11 mouse cellular contexts compared by ENCODE assay signal in the genomic region with DNA sequence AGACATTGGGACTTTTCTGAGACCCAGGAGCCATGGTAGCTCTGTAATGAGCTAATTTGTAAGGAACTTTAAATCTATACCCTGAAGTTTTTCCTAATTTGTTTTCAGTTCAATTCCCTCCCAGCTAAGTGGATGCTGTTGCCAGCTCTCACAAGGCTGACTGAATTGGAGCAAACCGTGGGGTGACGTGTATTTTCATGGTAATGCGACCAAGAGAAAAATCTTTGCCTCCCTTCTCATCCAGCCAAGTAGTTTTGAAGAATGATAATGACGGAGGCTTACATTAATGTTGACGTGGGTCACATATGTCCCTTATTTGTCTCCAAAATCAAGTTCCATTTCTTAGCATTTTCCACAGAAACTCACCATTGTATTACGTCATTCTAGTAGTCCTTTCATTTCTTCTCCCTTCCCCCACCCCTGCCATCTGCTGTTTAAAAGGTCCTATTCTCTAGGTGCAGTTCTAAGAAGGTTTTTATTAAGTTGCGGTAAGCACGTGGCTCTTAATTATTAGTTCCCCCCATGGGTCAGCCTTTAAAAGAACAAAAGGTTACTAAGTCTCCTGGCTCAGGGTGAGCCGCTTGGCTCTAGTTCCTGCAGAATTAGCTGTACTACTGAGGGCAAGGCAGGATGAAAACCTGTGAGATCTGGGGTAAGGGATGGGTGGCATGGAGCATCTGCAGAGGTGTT. TPM values are rescaled to one million over a fixed set of nuclear protein-coding genes. Genes with fewer than 3 reads are reported as not detected.
DNase-seq lines count a peak whose midpoint lies in the region; ATAC-seq and TF ChIP-seq lines count a peak whose summit lies in the region.
"Had no signal": no experiment of that assay in that cellular context is flagged by ENCODE, and none has a peak within 500 bp of the region (broad histone marks: within the 10 kb centered on the region; RNA-seq: fewer than 3 reads in every experiment).

No protein-coding gene starts in this region.

- peak; percentile 32 for DNase-seq in liver, adult 2 months (ENCODE audit: extremely low read depth, low read depth, low spot score)
- no peak for DNase-seq in liver, postnatal 0 days
- DNase-seq in forelimb bud, embryonic 11.5 days (ENCODE audit: low read depth, low spot score) = peak; percentile 69
- peak; percentile 36 for DNase-seq in retina, postnatal 1 day
- DNase-seq in heart, postnatal 14 days = no peak
- DNase-seq in right cerebral cortex, postnatal 36 days (ENCODE audit: low spot score in 2 of 2) = no peak
- DNase-seq in thymus, postnatal 0 days (ENCODE audit: low spot score) = no peak
- DNase-seq: heart, adult 18-20 months; right cerebral cortex, postnatal 25 days; thymus, postnatal 36 days had no signal

- no peak for ATAC-seq in liver, postnatal 0 days
- ATAC-seq in limb, embryonic 13.5 days (ENCODE audit: low FRiP score, low read depth) = peak; percentile 20

- TF ChIP-seq CTCF in liver, adult 2 months (IDR thresholded peaks at IDR 0.05; ENCODE audit: low read depth, low read length) = no peak
- TF ChIP-seq CTCF in liver, postnatal 0 days (IDR thresholded peaks at IDR 0.05; ENCODE audit: low read depth) = no peak

- WGBS in liver, adult 2 months = 90% methylated on average over 9 of the region's 9 CpGs
- 81% methylated on average over 9 of the region's 9 CpGs for WGBS in liver, postnatal 0 days (ENCODE audit: insufficient replicate concordance)
- WGBS in limb, embryonic 13.5 days = 30% methylated on average over 9 of the region's 9 CpGs

- no peak overlapping the region for H3K27ac ChIP-seq in liver, adult 2 months (replicated peaks; ENCODE audit: insufficient read depth, low read depth, low read length)
- H3K27ac ChIP-seq in liver, postnatal 0 days (ENCODE audit: low read depth) = no peak overlapping the region
- peak overlapping the region; percentile 73 for H3K27ac ChIP-seq in limb, embryonic 13.5 days

- no peak overlapping the region for H3K4me3 ChIP-seq in liver, adult 2 months (ENCODE audit: insufficient read depth, low read depth, low read length)
- H3K4me3 ChIP-seq in liver, postnatal 0 days (ENCODE audit: low read depth, low read length) = no peak overlapping the region
- no peak overlapping the region for H3K4me3 ChIP-seq in limb, embryonic 13.5 days

- H3K79me2 ChIP-seq in liver, adult 2 months (ENCODE audit: control insufficient read depth, insufficient read depth, low read length) = peaks cover 2% of the 10 kb centered on the region; the same call in 1 of the 2 replicates

- TF ChIP-seq POLR2A in liver, adult 2 months (IDR thresholded peaks at IDR 0.05; ENCODE audit: extremely low read depth, insufficient read depth, low read length) = no peak

- H3K4me2 ChIP-seq in liver, postnatal 0 days (ENCODE audit: low read depth, low read length) = no peak overlapping the region
- peak overlapping the region; percentile 45 for H3K4me2 ChIP-seq in limb, embryonic 13.5 days (replicated peaks)

- H3K36me3 ChIP-seq in liver, adult 2 months (ENCODE audit: control insufficient read depth, insufficient read depth, low read length) = no peaks in the 10 kb centered on the region
- H3K36me3 ChIP-seq in liver, postnatal 0 days (replicated peaks; ENCODE audit: insufficient read depth, low read length) = no peaks in the 10 kb centered on the region
- H3K36me3 ChIP-seq in limb, embryonic 13.5 days = no peaks in the 10 kb centered on the region

- H3K9me3 ChIP-seq in liver, postnatal 0 days (ENCODE audit: low read length) = no peaks in the 10 kb centered on the region
- H3K9me3 ChIP-seq in limb, embryonic 13.5 days = no peaks in the 10 kb centered on the region

- H3K9ac ChIP-seq in liver, adult 2 months (ENCODE audit: low read depth, low read length) = no peak overlapping the region
- no peak overlapping the region for H3K9ac ChIP-seq in liver, postnatal 0 days (replicated peaks)
- no peak overlapping the region for H3K9ac ChIP-seq in limb, embryonic 13.5 days

- H3K27me3 ChIP-seq in liver, adult 2 months (ENCODE audit: control insufficient read depth, insufficient read depth, low read length) = no peaks in the 10 kb centered on the region
- no peaks in the 10 kb centered on the region for H3K27me3 ChIP-seq in liver, postnatal 0 days (ENCODE audit: insufficient read depth, low read length)
- H3K27me3 ChIP-seq in limb, embryonic 13.5 days = no peaks in the 10 kb centered on the region

- H3K4me1 ChIP-seq in liver, adult 2 months (ENCODE audit: control insufficient read depth, insufficient read depth, low read length) = peaks cover 4% of the 10 kb centered on the region
- no peaks in the 10 kb centered on the region for H3K4me1 ChIP-seq in liver, postnatal 0 days (ENCODE audit: insufficient read depth)
- peaks cover 37% of the 10 kb centered on the region for H3K4me1 ChIP-seq in limb, embryonic 13.5 days

- intact Hi-C loops in heart, postnatal 14 days (cut with DNase I) = loop anchor here (10.0 kb wide), 1 partner anchor 59 kb away; the partner anchor contains the start of gene Syne2

- TF ChIP-seq EP300 in liver, postnatal 0 days (IDR thresholded peaks at IDR 0.05; ENCODE audit: low read depth) = no peak

RNA-seq across cellular contexts. Expression of gene Syne2, which starts 55.8 kb away (rescaled TPM):
- total RNA-seq in liver, adult 2 months (2014; rRNA removed) = 31.3 and 43.0 TPM in 2 replicates
- 8.1 and 12.0 TPM in 2 replicates for polyA plus RNA-seq in liver, adult 2 months (2012; rRNA removed)
- polyA plus RNA-seq in liver, postnatal 0 days (2015; fragmentation: Nextera tagmentation; extraction: Ambion mirVana) = 4.9 and 6.3 TPM in 2 replicates
- polyA plus RNA-seq in limb, embryonic 13.5 days (2015; fragmentation: Nextera tagmentation; extraction: Ambion mirVana) = 71.4 and 75.9 TPM in 2 replicates
- 10 to 100 TPM; 44.8 to 47.9 TPM for total RNA-seq in heart, postnatal 14 days (2021)
- 5.0 and 6.2 TPM in 2 replicates for polyA plus RNA-seq in thymus, postnatal 0 days (2015; fragmentation: Nextera tagmentation; extraction: Ambion mirVana)

Comparison
In these comparisons a context has a peak if more than half of its experiments do, and no peak if none do; other contexts are left out.
1. DNase-seq: peak in liver, adult 2 months (single experiment), forelimb bud, embryonic 11.5 days (single experiment) and retina, postnatal 1 day (single experiment); none in liver, postnatal 0 days (single experiment), heart, postnatal 14 days (0 of 2), right cerebral cortex, postnatal 36 days (0 of 2) and thymus, postnatal 0 days (single experiment).